Mouse (Mus musculus) granulocyte monocyte progenitor cell, adult 5-6 weeks (primary cell): ENCODE data around the gene Ints13. TPM values are rescaled to one million over a fixed set of nuclear protein-coding genes. Genes with fewer than 3 reads are reported as not detected.

Source experiments
- ATAC-seq: replicated peaks from 2 replicates; pipeline ENCODE4 v1.8.0; 2016; ENCODE audit warnings: mild to moderate bottlenecking, moderate TSS enrichment, inconsistent platforms; ENCODE audit not compliant: poor library complexity, severe bottlenecking
- total RNA-seq, 2 experiments: library from RNA; stranded (forward) in 1 of 2; stranded (reverse) in 1 of 2; fragments of 200-712, 200-1000 nt in 1 of 2; fragments of >200 nt in 1 of 2; fragmentation: Nextera tagmentation in 1 of 2; gene quantifications; 2 replicates each; pipeline ENCODE4 v1.2.3; 2014 to 2017

The Ints13 gene
- total RNA-seq, 2 experiments from 2014 or later = 90.4 to 93.8 TPM

- peak; percentile 84 for ATAC-seq
Observed at GRCm38 (mm10) chr6:146501866-146502804, 75.5 kb downstream of the Ints13 start, which contains the start of gene Itpr2. Gene Itpr2, minus strand, starts transcription at chr6:146502223.

- peak; percentile 68 for ATAC-seq
Observed at GRCm38 (mm10) chr6:146501316-146501865, 76.2 kb downstream of the Ints13 start.

DNA sequence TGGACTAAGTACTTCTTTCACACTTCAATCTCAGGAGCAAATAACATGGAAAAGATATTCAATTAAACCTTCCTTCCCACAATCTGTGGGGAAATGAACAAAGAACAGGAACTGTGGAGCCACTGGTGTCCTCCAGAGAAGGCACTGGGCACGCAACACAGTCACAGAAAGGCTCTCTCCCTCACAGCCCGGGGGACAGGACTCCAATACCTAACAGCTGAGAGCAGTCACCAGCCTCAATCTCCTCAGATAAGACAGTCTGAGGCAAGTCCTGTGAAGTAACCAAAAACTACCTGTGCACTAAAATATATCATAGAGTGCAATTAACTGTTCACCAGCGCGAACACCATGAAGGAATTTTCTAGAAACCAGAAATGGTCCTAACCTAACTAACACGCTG is 76.9 kb downstream of the Ints13 start:
- ATAC-seq = no peak

GRCm38 (mm10) chr6:146500206-146500605 is 77.4 kb downstream of the Ints13 start:
- ATAC-seq = no peak

Other genes starting within 250 kb of the Ints13 start
- 6.0 and 9.5 TPM in 2 replicates for gene Itpr2, start 75.6 kb downstream of the Ints13 start, total RNA-seq (2014; fragmentation: Nextera tagmentation)
- gene Itpr2, start 75.6 kb downstream of the Ints13 start, total RNA-seq (2017) = 15.1 and 22.6 TPM in 2 replicates
- 96.1 and 107 TPM in 2 replicates for gene Fgfr1op2, start 632 bp downstream of the Ints13 start, total RNA-seq (2014; fragmentation: Nextera tagmentation)
- 151 and 157 TPM in 2 replicates for gene Fgfr1op2, start 632 bp downstream of the Ints13 start, total RNA-seq (2017)
- 214 and 275 TPM in 2 replicates for gene Med21, start 64.7 kb upstream of the Ints13 start, total RNA-seq (2014; fragmentation: Nextera tagmentation)
- gene Med21, start 64.7 kb upstream of the Ints13 start, total RNA-seq (2017) = 240 and 246 TPM in 2 replicates
- gene Tm7sf3, start 65.0 kb upstream of the Ints13 start, total RNA-seq (2014; fragmentation: Nextera tagmentation) = 73.5 and 89.1 TPM in 2 replicates
- 104 and 107 TPM in 2 replicates for gene Tm7sf3, start 65.0 kb upstream of the Ints13 start, total RNA-seq (2017)
- gene Stk38l, start 147.2 kb upstream of the Ints13 start, total RNA-seq (2014; fragmentation: Nextera tagmentation) = 1.9 and 5.9 TPM in 2 replicates
- gene Stk38l, start 147.2 kb upstream of the Ints13 start, total RNA-seq (2017) = 1.2 and 6.1 TPM in 2 replicates
- gene Arntl2, start 218.2 kb upstream of the Ints13 start, total RNA-seq (2014; fragmentation: Nextera tagmentation) = not detected in 2 replicates
- gene Arntl2, start 218.2 kb upstream of the Ints13 start, total RNA-seq (2017) = not detected in 2 replicates